Mouse (Mus musculus) mesoderm, embryonic 11.5 days (tissue): ENCODE results near the gene Dnm1.
A peak's percentile ranks its signal among the peaks of the same experiment; 100 is the strongest.

Source experiments
- DNase-seq: peaks from one replicate; pipeline ENCODE4 v3.0.0-alpha.2; 2012; ENCODE audit warnings: low read depth, low spot score

Dnm1 gene

GRCm38 (mm10) chr2:32353007-32353542 is at the start of gene Dnm1:
TSS of gene Dnm1 (minus strand) at chr2:32353338.
- DNase-seq, result peak; percentile 92

DNA sequence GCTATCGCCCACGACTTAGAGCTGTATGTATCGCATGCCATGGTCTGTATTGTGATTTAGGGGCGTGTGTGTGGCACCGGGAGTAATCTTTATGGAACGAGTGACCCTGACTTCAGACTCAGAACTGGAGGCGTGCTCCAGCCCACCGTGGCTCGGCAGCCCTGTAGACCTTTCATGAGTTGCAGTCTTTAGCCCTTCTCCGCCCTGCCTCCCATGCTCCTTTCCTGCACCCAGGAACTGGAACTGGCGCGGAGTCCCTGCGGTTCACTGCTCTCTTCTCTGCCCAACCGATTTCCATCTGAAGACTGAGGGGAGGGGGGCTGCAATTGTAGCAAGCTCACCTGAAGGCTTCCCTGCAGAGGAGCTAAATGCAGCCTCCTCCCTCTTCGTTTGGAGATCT is 43.6 kb upstream of the Dnm1 start:
- no peak for DNase-seq

GRCm38 (mm10) chr2:32395946-32396621 is 42.9 kb upstream of the Dnm1 start:
- peak; percentile 93 for DNase-seq

DNA sequence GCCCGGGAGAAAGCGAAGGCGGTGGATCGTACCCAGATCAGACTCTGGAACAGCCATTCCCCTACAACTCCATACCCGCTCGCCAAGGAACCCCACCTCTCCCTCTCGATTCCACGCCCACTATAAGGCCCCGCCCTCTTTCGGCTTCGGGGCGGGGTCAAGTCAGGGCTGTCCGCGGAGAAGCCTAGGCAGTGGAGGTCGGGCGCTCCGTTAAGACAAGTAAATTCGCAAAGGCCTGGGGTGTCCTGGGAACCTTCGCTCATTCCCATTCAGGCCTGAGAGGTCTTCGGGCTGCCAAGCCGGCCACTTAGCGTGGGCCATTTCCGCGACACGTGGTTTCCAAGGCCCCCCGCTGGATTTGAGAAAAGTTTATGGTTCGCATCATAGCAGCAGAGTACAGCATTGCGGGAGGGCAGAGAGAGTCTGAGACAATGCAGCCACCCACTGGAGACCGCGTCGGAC is 42.4 kb upstream of the Dnm1 start, which contains the start of gene Ptges2:
Gene Ptges2 (plus strand): TSS at position 413 of the 462 bp plus-strand sequence.
- peak; percentile 89 for DNase-seq

DNA sequence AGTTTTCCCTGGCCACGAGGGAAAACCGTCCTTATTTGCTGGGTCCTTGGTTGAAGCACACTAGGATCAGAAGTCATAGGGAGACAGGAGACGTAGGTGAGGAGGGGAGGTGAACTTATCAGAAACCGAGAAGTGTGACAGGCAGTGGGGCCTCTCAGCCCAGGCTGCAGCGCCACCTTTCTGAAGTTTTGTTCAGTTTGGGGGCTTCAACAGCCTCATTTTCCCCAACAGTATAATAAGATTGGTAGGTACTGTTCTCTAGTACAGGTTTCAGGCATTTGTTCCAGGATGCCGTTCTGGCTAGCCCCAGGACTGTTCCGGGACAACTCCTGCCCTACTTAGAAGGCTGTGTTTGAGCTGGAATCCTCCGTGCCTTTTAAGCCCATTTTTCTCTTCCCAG is 41.8 kb upstream of the Dnm1 start:
- DNase-seq, result no peak

DNA sequence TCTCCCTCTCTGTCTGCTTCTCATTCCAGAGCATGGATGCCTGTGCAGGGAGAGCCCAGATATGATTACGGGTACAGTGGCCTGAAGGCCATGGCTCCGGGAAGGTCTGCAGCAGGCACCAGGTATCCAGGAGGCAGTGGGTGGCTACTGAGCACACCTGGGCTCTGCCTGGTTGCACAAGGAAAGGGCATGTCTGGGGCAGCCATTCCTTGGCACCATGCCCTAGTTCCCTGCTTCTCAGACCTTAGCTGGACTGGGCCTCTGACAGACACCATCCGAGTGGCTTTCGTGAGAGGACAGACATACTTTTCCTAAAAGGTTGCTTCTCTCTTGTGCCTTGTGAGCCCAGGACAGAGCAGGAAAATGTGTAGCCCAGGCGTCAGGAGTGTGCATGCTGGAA is 38.9 kb upstream of the Dnm1 start:
- DNase-seq, result no peak

GRCm38 (mm10) chr2:32390871-32391270 is 37.7 kb upstream of the Dnm1 start:
- DNase-seq, result no peak

GRCm38 (mm10) chr2:32389157-32389556 is 36.0 kb upstream of the Dnm1 start:
- no peak for DNase-seq

DNA sequence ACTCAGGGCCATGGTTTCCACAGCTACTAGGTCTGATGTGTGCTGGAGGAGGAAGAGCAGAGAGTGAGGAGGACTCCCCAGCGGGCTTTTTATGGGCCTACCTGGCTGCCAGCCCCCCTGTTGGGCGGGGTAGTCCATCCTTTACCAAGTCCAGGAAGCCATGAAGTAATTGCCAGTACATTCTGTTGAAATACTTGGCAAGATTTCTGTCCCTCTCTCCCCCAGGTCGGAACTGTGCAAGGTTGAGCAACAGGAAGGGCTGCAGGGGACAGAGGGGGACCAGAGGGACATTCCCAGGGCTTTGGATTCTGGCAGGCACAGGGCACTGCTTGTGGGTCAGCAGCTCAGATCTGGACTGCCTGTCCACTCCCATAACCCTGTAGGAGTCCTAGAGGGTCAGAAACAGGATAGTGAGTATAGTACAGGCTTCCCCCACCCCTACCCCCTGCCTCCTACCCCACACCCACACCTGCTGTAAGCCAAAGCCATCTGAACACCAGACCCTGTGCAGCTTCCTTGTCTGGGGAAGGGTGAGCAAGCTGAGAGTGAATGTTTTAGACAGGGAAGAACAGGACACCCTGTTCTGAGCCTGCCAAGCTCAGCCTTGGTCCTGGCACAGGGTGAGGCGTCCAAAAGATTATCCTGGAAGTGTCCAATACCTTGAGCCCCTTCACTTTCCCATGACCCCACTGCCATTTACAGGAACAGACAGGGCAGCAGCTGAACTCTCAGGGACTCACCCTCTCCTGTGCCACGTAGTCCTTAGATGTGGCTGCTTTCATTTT is 34.8 kb upstream of the Dnm1 start, which contains the start of gene Lcn2:
Gene Lcn2 (minus strand): TSS at position 547 of the 785 bp plus-strand sequence.
- no peak for DNase-seq

DNA sequence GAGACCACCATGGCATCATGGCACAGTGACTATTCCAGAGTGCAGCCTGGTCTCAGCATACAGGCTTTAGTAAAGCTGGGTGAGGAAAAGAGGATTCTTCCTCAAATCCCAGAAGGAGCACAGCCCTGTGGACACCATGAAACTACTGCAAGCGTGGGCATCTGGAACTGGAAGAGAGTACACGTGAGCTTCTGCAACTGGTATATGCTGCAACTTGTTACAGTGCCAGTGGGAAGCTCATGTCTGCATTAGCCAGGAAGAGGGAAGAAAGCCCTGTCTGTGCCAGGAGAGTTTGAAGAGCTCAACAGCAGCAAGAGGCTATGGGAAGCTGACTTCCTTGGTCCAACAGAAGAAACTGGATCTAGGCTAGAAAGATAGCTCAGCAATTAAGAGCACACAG is 29.6 kb upstream of the Dnm1 start:
- DNase-seq, result no peak

GRCm38 (mm10) chr2:32381775-32382223 is 28.7 kb upstream of the Dnm1 start, which contains the start of gene 1110008P14Rik:
TSS of gene 1110008P14Rik (minus strand) at chr2:32381938.
- DNase-seq, result peak; percentile 95

GRCm38 (mm10) chr2:32381141-32381774 is 28.1 kb upstream of the Dnm1 start:
- peak; percentile 22 for DNase-seq

- DNase-seq, result no peak
These were observed 26.9 kb upstream of the Dnm1 start for GRCm38 (mm10) chr2:32380001-32380500.

DNA sequence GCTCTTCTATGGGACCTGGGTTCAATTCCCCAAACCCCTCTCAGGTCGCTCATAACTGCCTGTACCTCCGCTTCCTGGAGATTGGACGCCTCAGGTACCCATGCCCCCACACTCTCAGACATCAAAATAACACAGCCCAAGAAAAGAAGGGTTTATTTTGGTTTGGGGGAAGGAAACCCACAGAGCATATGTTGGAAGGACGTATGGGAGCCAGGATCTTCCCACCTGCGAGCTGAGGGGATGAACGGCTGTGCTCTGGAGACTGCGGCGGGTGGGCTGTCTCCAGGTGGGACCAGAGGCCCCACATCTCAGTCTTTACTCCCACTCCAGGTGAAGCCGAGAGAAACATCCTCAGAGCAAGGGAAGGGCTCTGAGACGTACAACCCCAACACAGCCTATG is 23.8 kb upstream of the Dnm1 start:
- no peak for DNase-seq

DNA sequence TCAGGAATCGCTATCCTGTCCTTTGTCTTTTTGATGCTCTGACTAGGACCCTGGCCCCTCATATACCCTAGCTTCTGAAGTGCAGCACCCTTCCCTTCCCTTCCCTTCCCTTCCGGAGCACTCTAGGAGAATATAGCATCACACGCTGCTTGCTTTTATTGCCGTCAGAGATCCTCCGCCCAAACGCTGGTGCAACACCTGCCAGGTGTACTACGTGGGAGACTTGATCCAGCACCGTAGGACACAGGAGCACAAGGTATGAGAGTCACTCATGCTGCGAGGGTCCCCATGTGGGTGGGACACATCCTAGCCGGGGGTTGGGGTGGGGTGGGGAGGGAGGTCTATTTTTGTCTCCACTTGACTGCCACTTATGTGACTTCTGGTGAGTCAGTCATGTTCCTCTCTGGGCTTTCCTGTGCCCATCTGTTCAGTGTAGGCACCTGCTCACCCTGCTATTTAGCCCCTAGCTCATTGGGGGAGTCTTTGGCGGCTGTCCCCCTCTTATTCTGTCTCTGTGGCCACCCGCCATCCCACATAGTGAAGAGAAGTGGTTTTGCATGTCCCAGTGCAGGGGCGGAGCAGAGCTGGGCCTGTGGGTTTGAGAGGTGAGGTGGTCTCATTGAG is 22.3 kb upstream of the Dnm1 start:
- no peak for DNase-seq

DNA sequence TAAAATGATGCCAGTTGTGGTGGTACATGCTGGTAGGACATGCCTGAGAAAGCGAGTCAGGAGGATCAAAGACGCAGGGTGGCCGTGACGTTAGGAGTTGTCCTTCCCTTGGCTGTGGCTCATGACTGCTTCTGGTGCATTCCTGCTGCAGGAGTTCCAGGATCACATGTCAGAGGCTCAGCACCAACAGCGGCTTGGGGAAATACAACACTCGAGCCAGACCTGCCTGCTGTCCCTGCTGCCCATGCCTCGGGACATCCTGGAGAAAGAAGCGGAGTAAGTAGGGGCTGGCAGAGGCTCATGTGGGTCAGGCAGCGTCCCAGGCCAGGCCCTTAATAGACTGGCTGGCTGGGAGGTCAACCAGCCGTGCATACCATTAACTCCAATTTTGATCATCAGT is 21.1 kb upstream of the Dnm1 start:
- no peak for DNase-seq

GRCm38 (mm10) chr2:32367315-32367714 is 14.2 kb upstream of the Dnm1 start:
- DNase-seq, result no peak

- no peak for DNase-seq
These were observed 11.0 kb upstream of the Dnm1 start for GRCm38 (mm10) chr2:32364121-32364520.

GRCm38 (mm10) chr2:32363376-32364106 is 10.4 kb upstream of the Dnm1 start:
- DNase-seq, result no peak

DNA sequence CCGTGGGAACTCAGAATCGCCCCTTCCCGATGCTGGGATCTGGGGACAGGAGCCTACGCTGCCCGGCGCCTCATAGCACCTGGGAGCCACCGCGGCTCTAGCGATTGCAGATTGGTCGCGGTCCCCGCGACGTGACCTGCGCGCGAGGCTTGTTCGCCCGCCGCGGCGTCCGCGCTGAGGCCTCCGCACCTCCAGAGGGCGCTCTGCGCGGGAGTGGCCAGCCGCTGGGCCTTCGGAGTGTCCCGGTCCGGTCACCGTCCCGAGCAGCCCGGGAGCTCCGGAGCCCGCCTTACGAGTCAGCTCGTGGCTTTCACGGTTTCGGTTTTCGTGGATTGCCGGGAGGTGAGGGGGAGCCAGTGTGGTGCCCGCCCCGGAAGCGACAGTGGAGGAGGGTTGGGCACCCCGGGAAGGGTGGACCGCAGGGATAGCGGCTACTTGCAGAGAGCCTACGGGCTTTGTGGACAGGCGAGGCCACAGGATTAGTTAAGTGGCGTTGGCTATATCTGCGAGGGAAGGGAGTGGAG is 9.7 kb upstream of the Dnm1 start:
- DNase-seq, result peak; percentile 89
